Mouse (Mus musculus) liver, embryonic 14.5 days (tissue): ENCODE results near the gene Zbtb16. TPM values are rescaled to one million over a fixed set of nuclear protein-coding genes. Genes with fewer than 3 reads are reported as not detected.

Experiments
- ATAC-seq: fragments of 200-750 bp; cut with Nextera tagmentation; 2 replicates; pipeline ENCODE4 v1.8.0; 2017; ENCODE audit warnings: moderate number of reproducible peaks, mild to moderate bottlenecking, moderate library complexity; ENCODE audit not compliant: insufficient read depth
- DNase-seq, 3 experiments: peaks; one replicate each; pipeline ENCODE4 v3.0.0-alpha.2; 2012 to 2013; ENCODE audit warnings: low read depth in 3 of 3, low spot score in 3 of 3
- H3K27ac ChIP-seq: fragments of 300-500 bp; sonication (generic); 2 replicates; pipeline ENCODE4 v1.5.1; 2014; ENCODE audit warnings: moderate library complexity, mild to moderate bottlenecking, control low read depth, inconsistent platforms
- H3K27me3 ChIP-seq: fragments of 300-500 bp; sonication (generic); 2 replicates; pipeline ENCODE4 v1.6.1; 2014; ENCODE audit warnings: mild to moderate bottlenecking, low read length, moderate library complexity; ENCODE audit not compliant: control insufficient read depth, insufficient read depth
- H3K36me3 ChIP-seq: fragments of 300-500 bp; sonication (generic); replicated peaks from 2 replicates; pipeline ENCODE4 v1.6.1; 2014; ENCODE audit warnings: low read depth; ENCODE audit not compliant: control insufficient read depth, insufficient read depth
- H3K4me1 ChIP-seq, 2 experiments: fragments of 200-500 bp in 1 of 2; fragments of 300-500 bp in 1 of 2; sonication (generic) in 1 of 2; replicated peaks; 2 replicates each; pipeline ENCODE4 v1.6.1; 2012 to 2014; ENCODE audit warnings: antibody characterized with exemption in 1 of 2, inconsistent platforms in 1 of 2, low read length in 1 of 2; ENCODE audit not compliant: control insufficient read depth in 2 of 2, insufficient read depth in 2 of 2
- H3K4me2 ChIP-seq: fragments of 300-500 bp; sonication (generic); 2 replicates; pipeline ENCODE4 v1.6.1; 2014; ENCODE audit warnings: low read depth, mild to moderate bottlenecking, control low read depth, moderate library complexity
- H3K4me3 ChIP-seq, 2 experiments: fragments of 200-500 bp in 1 of 2; fragments of 300-500 bp in 1 of 2; sonication (generic) in 1 of 2; 2 replicates each; pipeline ENCODE4 v1.5.1; 2012 to 2014; ENCODE audit warnings: low read depth in 2 of 2, low read length in 2 of 2, mild to moderate bottlenecking in 2 of 2, control low read depth in 1 of 2, inconsistent platforms in 1 of 2, moderate library complexity in 1 of 2; ENCODE audit not compliant: insufficient read depth in 1 of 2
- H3K9ac ChIP-seq: fragments of 300-500 bp; sonication (generic); replicated peaks from 2 replicates; pipeline ENCODE4 v1.6.1; 2014; ENCODE audit warnings: mild to moderate bottlenecking, control low read depth, moderate library complexity
- H3K9me3 ChIP-seq: fragments of 300-500 bp; sonication (generic); 2 replicates; pipeline ENCODE4 v1.6.1; 2016; ENCODE audit warnings: low read length, mixed read lengths; ENCODE audit not compliant: control insufficient read depth
- CTCF ChIP-seq: IDR thresholded peaks from 2 replicates; pipeline ENCODE4 v1.5.1; 2016; ENCODE audit warnings: antibody characterized with exemption, low read depth, control low read depth
- EP300 ChIP-seq: IDR thresholded peaks from 2 replicates; pipeline ENCODE4 v1.6.1; 2016; ENCODE audit warnings: antibody characterized with exemption, low read depth
- WGBS: fragments of 180-500 bp; shearing (Covaris S2); extraction: QIAGEN DNeasy Blood & Tissue Kit; methylation state at CpG from one replicate; pipeline ENCODE4 v1.1.7; 2014; ENCODE audit not compliant: insufficient replicate concordance; 5-methylcytosine and 5-hydroxymethylcytosine counted together
- polyA plus RNA-seq, 2 experiments: library from polyadenylated mRNA; depleted of rRNA in 1 of 2; stranded (reverse) in 1 of 2; unstranded in 1 of 2; fragments of >200 nt; fragmentation: Nextera tagmentation in 1 of 2; extraction: Ambion mirVana in 1 of 2; gene quantifications; 2 replicates each; pipeline versions ENCODE4 v1.2.1 to v1.2.3; 2012 to 2014

Zbtb16 gene
- polyA plus RNA-seq, 2 experiments: 0.26 to 0.30 TPM

DNA sequence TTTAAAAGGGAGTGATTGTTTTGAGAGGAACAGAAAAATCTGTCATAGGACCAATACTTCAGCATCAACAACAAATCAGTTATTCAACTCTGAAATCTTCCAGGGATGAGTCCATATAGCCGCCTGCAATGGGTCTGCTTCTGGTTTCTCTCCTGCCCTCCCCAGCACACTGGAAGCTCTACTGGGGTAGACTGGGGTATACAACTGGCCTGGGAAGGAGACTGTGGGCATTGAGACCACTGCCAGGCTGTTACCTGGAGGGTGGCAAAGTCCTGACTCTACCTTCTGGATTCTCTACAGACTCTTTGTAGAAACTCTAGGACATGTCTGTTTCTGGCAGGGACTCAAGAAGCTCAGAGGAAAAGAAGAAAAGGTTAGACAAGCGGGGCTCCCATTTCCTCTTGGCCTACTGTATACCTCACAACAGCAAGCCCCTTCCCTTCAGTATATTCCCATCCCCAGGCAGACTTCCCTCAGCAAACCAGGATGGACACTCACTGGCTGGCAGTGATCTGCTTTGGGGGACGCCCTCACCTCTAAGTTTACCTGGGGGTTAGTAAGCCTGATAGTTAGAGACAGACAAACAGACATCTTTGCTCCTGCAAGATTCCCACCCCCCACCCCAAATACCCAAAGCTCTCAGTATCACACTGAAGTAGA is 113.6 kb downstream of the Zbtb16 start:
- H3K27me3 ChIP-seq: no peaks in the 10 kb centered on the region
- H3K4me2 ChIP-seq: no peak overlapping the region
- H3K9me3 ChIP-seq: no peaks in the 10 kb centered on the region
- H3K9ac ChIP-seq: no peak overlapping the region
- no peaks in the 10 kb centered on the region for H3K36me3 ChIP-seq
- peaks cover 2 to 14% of the 10 kb centered on the region in 2 experiments; a peak in 3 of 4 replicates for H3K4me1 ChIP-seq
- DNase-seq (no peak), ATAC-seq (no peak)
- H3K27ac ChIP-seq: no peak overlapping the region
- TF ChIP-seq CTCF (no peak), EP300 (no peak)
- no peak overlapping the region for H3K4me3 ChIP-seq
- WGBS: 65% methylated on average over 3 of the region's 3 CpGs

DNA sequence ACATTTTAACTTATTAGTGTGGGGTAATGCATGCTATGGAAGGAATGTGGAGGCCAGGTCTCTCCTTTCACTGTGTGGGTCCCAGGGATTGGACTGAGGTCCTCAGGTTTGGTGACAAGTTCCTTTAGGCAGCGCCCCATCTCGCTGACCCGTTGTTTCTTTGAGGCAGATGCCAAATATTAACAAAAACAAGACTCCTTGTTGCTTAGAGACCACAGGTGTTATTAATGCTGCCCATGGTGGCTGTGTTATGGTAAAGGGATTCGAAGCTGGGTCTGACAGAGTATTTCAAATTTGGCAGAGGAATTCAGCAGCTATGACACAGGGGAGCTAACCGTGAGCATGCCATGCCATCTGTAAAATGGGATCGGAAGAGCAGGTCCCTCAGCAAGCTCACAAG is 114.4 kb downstream of the Zbtb16 start:
- no peak for TF ChIP-seq CTCF
- H3K4me1 ChIP-seq: peaks cover 2 to 14% of the 10 kb centered on the region in 2 experiments; a peak in 3 of 4 replicates
- no peak overlapping the region for H3K27ac ChIP-seq
- H3K9ac ChIP-seq: no peak overlapping the region
- DNase-seq (no peak), ATAC-seq (no peak)
- H3K4me3 ChIP-seq: no peak overlapping the region
- no peak overlapping the region for H3K4me2 ChIP-seq
- no peaks in the 10 kb centered on the region for H3K27me3 ChIP-seq
- no peaks in the 10 kb centered on the region for H3K36me3 ChIP-seq
- WGBS: 77% methylated on average over 6 of the region's 6 CpGs
- no peaks in the 10 kb centered on the region for H3K9me3 ChIP-seq

DNA sequence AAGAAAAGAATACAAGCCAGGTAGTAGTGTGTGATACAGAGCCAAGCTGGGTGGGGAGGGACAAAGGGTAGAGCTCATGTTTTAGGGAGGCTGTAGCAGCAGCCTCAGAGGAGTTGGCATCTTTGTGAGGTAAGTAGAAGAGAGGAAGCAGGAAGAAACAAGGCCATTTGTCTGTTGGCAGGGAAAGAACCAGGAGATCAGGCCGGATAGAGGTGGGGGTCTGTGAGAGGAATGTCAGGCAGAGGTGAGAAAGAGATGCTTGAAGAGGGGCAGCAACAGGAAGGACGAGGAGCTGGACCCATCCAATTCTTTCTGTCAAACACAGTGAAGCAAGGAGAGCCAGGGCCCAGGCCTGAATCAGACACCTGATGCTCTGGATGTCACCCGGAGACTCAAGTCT is 114.8 kb downstream of the Zbtb16 start:
- Histone ChIP-seq H3K4me2 (no peak overlapping the region), H3K27ac (no peak overlapping the region), H3K27me3 (no peaks in the 10 kb centered on the region), H3K9me3 (no peaks in the 10 kb centered on the region), H3K36me3 (no peaks in the 10 kb centered on the region), H3K4me3 (no peak overlapping the region), H3K9ac (no peak overlapping the region), H3K4me1 (peaks cover 2 to 14% of the 10 kb centered on the region in 2 experiments; a peak in 3 of 4 replicates)
- no peak for DNase-seq
- no peak for TF ChIP-seq CTCF
- ATAC-seq: no peak
- WGBS: 70% methylated on average over 3 of the region's 3 CpGs

DNA sequence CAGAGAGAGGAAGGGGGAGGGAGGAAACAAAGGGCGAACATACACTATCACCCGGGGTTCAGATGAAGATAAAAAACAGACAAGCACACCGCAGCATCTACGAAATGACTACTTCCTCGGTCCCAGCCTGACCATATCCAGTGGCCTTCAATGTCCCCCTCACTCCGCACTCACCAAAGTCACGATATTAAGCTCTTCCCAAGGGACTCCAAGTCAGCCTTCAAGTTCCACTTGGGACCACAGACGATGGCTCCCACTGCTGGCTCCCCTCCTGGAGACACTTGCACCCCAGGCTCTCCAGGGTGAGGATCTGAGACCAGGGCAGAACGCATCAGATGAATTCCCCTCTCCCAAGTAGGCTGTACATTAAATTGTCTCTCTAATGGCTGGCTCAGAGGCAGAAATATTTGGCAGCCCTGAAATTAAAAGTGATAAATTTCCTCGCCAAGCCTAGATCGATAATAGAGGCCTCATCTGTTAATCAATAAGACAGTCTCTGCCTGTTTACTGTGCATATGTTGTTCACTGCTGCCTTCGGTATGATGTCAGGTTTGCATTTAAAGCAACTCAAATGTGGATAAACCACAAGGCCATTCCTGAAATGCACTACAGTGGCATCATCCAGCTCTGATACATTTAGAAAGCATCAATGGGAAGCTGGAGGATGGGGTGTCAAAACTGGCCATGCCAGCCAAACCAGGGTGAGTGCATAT is 115.6 kb downstream of the Zbtb16 start:
- H3K27ac ChIP-seq: no peak overlapping the region
- H3K9me3 ChIP-seq: no peaks in the 10 kb centered on the region
- H3K9ac ChIP-seq: no peak overlapping the region
- H3K36me3 ChIP-seq: no peaks in the 10 kb centered on the region
- WGBS: 64% methylated on average over 12 of the region's 12 CpGs
- no peak for DNase-seq
- ATAC-seq: no peak
- H3K27me3 ChIP-seq: no peaks in the 10 kb centered on the region
- H3K4me3 ChIP-seq: no peak overlapping the region
- TF ChIP-seq EP300: no peak
- TF ChIP-seq CTCF: no peak
- H3K4me2 ChIP-seq: no peak overlapping the region
- H3K4me1 ChIP-seq: peaks cover 2 to 14% of the 10 kb centered on the region in 2 experiments; a peak in 3 of 4 replicates

DNA sequence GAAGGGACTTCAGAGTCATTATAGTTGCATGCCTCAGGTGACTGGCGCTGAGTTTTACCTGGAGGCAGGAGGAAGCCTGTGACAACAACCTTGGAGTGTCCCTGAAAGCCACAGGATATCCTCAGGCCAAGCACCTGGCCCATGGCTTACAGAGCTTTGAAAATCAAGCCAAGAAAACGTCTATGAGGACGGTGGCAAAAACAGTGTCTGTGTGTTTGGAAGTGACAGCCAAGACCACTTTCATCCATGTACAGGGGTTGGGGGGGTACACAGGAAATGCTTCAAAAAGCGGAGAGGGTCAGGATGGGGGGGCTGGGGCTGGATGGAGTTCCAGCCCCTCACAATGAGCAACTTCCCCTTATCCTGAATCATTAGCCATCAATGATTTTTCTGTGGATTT is 116.4 kb downstream of the Zbtb16 start:
- no peak for TF ChIP-seq EP300
- TF ChIP-seq CTCF: no peak
- Histone ChIP-seq H3K9me3 (no peaks in the 10 kb centered on the region), H3K4me2 (no peak overlapping the region), H3K27ac (no peak overlapping the region), H3K9ac (no peak overlapping the region), H3K4me3 (no peak overlapping the region), H3K27me3 (no peaks in the 10 kb centered on the region), H3K4me1 (peaks cover 2 to 17% of the 10 kb centered on the region in 2 experiments; a peak in 3 of 4 replicates), H3K36me3 (no peaks in the 10 kb centered on the region)
- ATAC-seq: no peak
- no peak for DNase-seq
- WGBS: 68% methylated on average over 4 of the region's 4 CpGs
